Mouse (Mus musculus): Measurements from ENCODE around the gene Rhbdl1.

Gene Rhbdl1

DNA sequence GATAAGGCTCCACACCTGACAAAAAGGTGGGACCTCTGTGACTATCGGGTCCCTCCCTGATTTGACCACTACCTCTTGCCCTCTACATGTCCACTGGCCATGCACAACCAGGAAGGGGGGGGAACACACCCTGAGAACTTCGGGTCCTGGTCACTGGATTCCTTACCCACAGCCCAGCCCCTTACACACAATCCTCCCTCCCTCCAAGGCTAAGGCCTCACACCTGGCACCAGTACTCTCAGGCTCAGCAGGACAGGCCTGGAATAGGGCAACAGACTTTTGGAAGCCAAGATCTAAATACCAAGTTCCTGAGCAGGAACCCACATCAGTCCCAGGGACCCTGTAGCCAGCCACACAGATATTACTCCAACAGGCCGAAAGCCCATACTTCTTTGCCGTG is 1.8 kb upstream of the Rhbdl1 start:
- WGBS = 84% methylated on average over 4 of the region's 4 CpGs

DNA sequence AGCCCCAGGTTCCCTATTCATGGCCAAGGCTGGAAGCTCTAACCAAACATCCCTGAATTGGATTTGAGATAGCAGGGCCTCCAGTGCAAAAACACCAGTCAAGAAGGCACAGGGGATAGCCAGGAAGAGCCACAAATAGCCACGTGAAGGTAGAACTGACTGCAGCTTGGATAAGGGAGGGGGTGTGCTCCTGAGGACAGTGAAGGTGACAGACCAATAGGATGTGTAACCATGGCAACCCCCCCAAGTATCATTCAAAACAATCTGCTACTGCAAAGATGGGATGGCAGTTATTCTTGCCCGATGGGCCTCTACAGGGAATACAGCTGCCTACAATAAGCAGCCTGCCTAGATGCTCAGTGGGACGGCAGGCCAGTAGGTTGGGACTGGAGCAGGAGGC is 438 bp upstream of the Rhbdl1 start:
- whole genome bisulfite sequencing = 22% methylated on average over 3 of the region's 3 CpGs

DNA sequence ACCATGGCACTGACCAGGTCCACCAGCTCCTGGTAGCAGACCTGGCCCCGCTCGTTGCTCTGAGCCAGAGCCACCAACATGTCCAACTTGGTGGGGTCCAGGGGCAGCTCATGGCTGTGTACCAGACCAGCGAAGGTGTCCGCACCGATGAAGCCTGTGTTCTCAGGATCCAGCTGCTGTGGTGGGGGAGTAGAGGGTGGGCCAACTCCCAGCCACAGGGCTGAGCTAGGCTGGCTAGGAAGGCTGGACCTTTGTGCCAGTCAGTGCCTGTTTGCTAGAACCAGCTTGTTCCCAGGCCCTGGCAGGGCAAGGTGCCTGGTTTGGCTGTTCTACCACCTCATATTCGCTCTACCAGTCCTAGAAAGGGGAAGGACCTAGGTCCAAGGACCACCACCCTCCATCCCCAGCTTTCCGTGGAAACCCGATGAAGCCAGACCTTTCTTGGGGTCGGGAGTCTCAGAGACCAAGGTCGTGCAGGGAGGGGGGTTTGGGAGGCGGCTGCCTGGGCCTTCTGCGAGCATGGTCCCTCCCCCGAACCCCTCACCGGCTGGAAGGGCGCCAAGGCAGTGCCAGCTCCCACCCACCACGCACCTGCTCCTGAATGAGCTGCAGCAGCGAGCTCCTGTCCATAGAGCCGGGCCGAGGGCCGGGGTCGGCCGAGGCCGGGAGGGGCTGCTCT is 559 bp downstream of the Rhbdl1 start:
- WGBS = 11% methylated on average over 23 of the region's 23 CpGs

- WGBS = 94% methylated on average over 16 of the region's 16 CpGs
These were observed 1.3 kb downstream of the Rhbdl1 start for GRCm38 (mm10) chr17:25835816-25836215.

GRCm38 (mm10) chr17:25835301-25835700 is 1.8 kb downstream of the Rhbdl1 start:
- WGBS = 91% methylated on average over 7 of the region's 7 CpGs

GRCm38 (mm10) chr17:25834595-25835222 is 2.4 kb downstream of the Rhbdl1 start:
- WGBS = 74% methylated on average over 12 of the region's 12 CpGs

- 25% methylated on average over 6 of the region's 6 CpGs for WGBS
These were observed 3.0 kb downstream of the Rhbdl1 start for GRCm38 (mm10) chr17:25833961-25834594.

DNA sequence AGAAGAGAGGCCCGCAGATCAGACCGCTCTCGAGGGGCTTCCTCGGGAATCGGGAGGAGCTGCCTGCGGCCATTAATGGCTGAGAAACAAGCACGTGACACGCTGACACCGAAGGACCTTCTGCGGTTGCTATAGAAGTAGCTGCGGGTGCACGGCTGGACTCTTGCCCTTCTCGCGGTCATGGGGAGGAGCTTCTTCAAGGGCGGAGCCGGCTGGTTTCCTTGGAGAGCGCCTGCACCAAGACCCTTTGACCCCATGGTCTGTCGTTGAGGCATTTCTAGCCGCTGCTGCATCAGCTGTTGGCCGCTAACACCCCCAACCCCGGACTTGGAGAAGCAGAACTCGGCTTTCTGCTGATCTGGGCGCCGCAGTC is 3.8 kb downstream of the Rhbdl1 start, which contains the start of gene Stub1:
Stub1 (minus strand) TSS at position 114 of the 373 bp plus-strand sequence.
- 1% methylated on average over 24 of the region's 24 CpGs for WGBS

GRCm38 (mm10) chr17:25832436-25833290 is 4.4 kb downstream of the Rhbdl1 start:
- under 1% methylated on average over 77 of the region's 77 CpGs for WGBS

- 41% methylated on average over 21 of the region's 21 CpGs for WGBS
These were observed 5.4 kb downstream of the Rhbdl1 start for GRCm38 (mm10) chr17:25831451-25832281.

GRCm38 (mm10) chr17:25830806-25831431 is 6.2 kb downstream of the Rhbdl1 start:
- WGBS = 83% methylated on average over 14 of the region's 14 CpGs

GRCm38 (mm10) chr17:25830200-25830753 is 6.8 kb downstream of the Rhbdl1 start:
- WGBS = 68% methylated on average over 4 of the region's 4 CpGs

DNA sequence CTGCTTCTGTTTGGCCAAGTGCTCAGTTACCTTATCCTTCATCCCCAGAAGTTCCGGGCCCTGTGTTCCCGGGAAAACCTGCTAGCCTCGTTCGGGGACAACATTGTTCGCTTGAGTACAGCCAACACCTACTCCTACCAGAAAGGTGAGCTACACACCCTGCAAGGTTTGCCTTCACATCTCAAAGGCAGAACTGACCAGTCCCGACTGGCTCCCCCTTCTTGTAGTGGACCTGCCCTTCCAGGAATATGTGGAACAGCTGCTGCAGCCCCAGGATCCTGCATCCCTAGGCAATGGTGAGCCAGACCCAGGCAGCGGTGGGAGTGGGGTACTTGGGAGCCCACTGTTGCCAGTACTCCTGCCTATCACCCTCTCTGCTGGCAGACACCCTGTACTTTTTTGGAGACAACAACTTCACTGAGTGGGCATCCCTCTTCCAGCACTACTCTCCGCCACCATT is 7.5 kb downstream of the Rhbdl1 start:
- WGBS = 21% methylated on average over 8 of the region's 8 CpGs

- under 1% methylated on average over 32 of the region's 32 CpGs for WGBS
These were observed 8.2 kb downstream of the Rhbdl1 start, which contains the start of gene Jmjd8 for GRCm38 (mm10) chr17:25828712-25829557. Gene Jmjd8, plus strand, starts transcription at chr17:25828867.

GRCm38 (mm10) chr17:25828223-25828594 is 8.9 kb downstream of the Rhbdl1 start:
- WGBS = 77% methylated on average over 8 of the region's 8 CpGs

DNA sequence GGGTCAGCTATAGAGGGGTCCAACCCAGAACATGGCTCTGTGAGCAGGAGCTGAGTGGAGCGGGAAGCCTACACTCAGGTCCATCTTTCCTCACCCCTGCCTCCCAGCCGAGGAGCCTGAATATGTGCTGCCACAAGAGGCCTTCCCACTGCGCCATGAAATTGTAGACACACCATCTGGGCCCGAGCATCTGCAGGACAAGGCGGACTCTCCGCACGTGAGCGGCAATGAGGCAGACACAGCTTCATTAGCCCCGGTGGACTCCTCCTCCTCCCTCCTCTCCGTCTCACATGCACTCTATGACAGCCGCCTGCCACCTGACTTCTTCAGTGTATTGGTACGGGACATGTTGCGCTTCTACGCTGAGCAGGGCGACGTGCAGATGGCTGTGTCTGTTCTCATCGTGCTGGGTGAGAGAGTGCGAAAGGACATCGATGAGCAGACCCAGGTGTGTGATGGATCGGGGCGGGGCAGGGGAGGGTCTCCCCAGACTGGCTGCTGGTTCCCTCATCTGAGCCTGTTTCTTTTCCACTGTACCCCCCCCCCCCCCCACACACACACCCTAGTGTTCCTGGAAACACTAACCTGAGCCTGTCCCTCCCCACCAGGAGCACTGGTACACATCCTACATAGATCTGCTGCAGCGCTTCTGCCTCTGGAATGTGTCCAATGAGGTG is 9.4 kb downstream of the Rhbdl1 start:
- 87% methylated on average over 22 of the region's 22 CpGs for WGBS

DNA sequence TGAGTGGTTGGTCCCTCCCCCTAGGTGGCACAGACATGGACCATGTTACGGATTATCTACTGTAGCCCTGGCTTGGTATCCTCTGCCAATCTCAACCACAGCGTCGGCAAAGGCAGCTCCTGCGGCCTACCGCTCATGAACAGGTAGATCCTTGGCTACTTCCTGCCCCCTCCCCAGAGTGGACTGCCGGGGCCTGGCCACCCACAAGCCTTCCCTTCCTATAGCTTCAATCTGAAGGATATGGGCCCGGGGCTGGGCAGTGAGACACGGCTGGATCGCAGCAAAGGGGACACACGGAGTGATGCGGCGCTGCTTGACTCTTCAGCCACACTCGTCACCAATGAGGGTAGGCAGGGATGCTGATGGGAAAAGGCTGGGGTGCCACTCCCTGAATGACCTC is 10.1 kb downstream of the Rhbdl1 start:
- 97% methylated on average over 13 of the region's 13 CpGs for WGBS

GRCm38 (mm10) chr17:25825984-25826570 is 11.0 kb downstream of the Rhbdl1 start:
- 93% methylated on average over 27 of the region's 27 CpGs for WGBS
